Comparison of ENCODE assay signal across 19 mouse cellular contexts in genomic region chr3:98524978-98525377, GRCm38 (mm10). TPM values are rescaled to one million over a fixed set of nuclear protein-coding genes. Genes with fewer than 3 reads are reported as not detected.
"Had no signal": no experiment of that assay in that cellular context is flagged by ENCODE, and none has a peak within 500 bp of the region (broad histone marks: within the 10 kb centered on the region; RNA-seq: fewer than 3 reads in every experiment).

No protein-coding gene starts in this region.

RNA-seq across cellular contexts. Expression of gene Hsd3b4, which starts 14.7 kb away (rescaled TPM):
- polyA plus RNA-seq: cerebellum, adult 2 months; cortical plate, adult 2 months; embryonic facial prominence, embryonic 10.5 days; embryonic facial prominence, embryonic 11.5 days; embryonic facial prominence, embryonic 12.5 days; embryonic facial prominence, embryonic 13.5 days; embryonic facial prominence, embryonic 14.5 days; embryonic facial prominence, embryonic 15.5 days; erythroblast, embryonic 14.5 days; forebrain, embryonic 10.5 days; forebrain, embryonic 11.5 days; forebrain, embryonic 12.5 days; forebrain, embryonic 13.5 days; forebrain, embryonic 14.5 days; forebrain, embryonic 15.5 days; forebrain, embryonic 16.5 days; forebrain, postnatal 0 days; frontal cortex, adult 2 months; gonadal fat pad, adult 2 months had no signal
